Mouse (Mus musculus) CH12F3 (cell line): ENCODE measurements around the gene Gm49342.
"Not testable (repeated sequence)": the region's sequence is repeated elsewhere in the genome, so short reads cannot be mapped to it uniquely, and the experiment has no call there.

Experiments
- in situ Hi-C: fragments of 300-500 bp; cut with MboI; formaldehyde crosslinking; loops from 2 replicates; pipeline ENCODE4 v1.14.3; 2020; ENCODE audit warnings: low sequenced_read_pairs

Gm49342 gene

GRCm38 (mm10) chr14:50978451-50978850 is 34.1 kb downstream of the Gm49342 start:
- in situ Hi-C loops = not testable (repeated sequence)

- in situ Hi-C loops = no loop called here
Observed at GRCm38 (mm10) chr14:50979631-50980030, 35.3 kb downstream of the Gm49342 start.

GRCm38 (mm10) chr14:50981207-50981606 is 36.9 kb downstream of the Gm49342 start:
- in situ Hi-C loops = no loop called here

GRCm38 (mm10) chr14:50981837-50982236 is 37.5 kb downstream of the Gm49342 start:
- in situ Hi-C loops = no loop called here

GRCm38 (mm10) chr14:50987668-50988067 is 43.4 kb downstream of the Gm49342 start:
- in situ Hi-C loops = no loop called here

- in situ Hi-C loops = no loop called here
Observed at GRCm38 (mm10) chr14:50991037-50991436, 46.7 kb downstream of the Gm49342 start.

- in situ Hi-C loops = no loop called here
Observed at GRCm38 (mm10) chr14:50997088-50997487, 52.8 kb downstream of the Gm49342 start.

GRCm38 (mm10) chr14:50997999-50998666 is 53.8 kb downstream of the Gm49342 start:
- in situ Hi-C loops = no loop called here

- in situ Hi-C loops = no loop called here
Observed at GRCm38 (mm10) chr14:51007152-51007801, 63.0 kb downstream of the Gm49342 start, which contains the start of gene Rnase10. Rnase10 (plus strand) TSS chr14:51007751.

- in situ Hi-C loops = no loop called here
Observed at GRCm38 (mm10) chr14:51007914-51008713, 63.8 kb downstream of the Gm49342 start.

GRCm38 (mm10) chr14:51008781-51009180 is 64.5 kb downstream of the Gm49342 start:
- in situ Hi-C loops = no loop called here

GRCm38 (mm10) chr14:51009572-51009971 is 65.3 kb downstream of the Gm49342 start:
- in situ Hi-C loops = no loop called here
